Comparison of ENCODE assay signal across 10 mouse cellular contexts in genomic region chr6:23129201-23129600, GRCm38 (mm10). TPM values are rescaled to one million over a fixed set of nuclear protein-coding genes. Genes with fewer than 3 reads are reported as not detected.
A peak's percentile ranks its signal among the peaks of the same experiment; 100 is the strongest.
DNase-seq lines count a peak whose midpoint lies in the region; ATAC-seq lines count a peak whose summit lies in the region.
"Had no signal": no experiment of that assay in that cellular context is flagged by ENCODE, and none has a peak within 500 bp of the region (broad histone marks: within the 10 kb centered on the region; RNA-seq: fewer than 3 reads in every experiment).

No protein-coding gene starts in this region.

- no peaks in the 10 kb centered on the region for H3K36me3 ChIP-seq in heart, embryonic 12.5 days
- H3K36me3 ChIP-seq: neural tube, embryonic 12.5 days had no signal

- no peak for ATAC-seq in heart, embryonic 12.5 days (ENCODE audit: insufficient number of reproducible peaks, low FRiP score)

- peaks cover 3% of the 10 kb centered on the region; the same call in 1 of the 2 replicates for H3K4me1 ChIP-seq in heart, embryonic 12.5 days (replicated peaks)

- no peak overlapping the region for H3K4me2 ChIP-seq in heart, embryonic 12.5 days
- H3K4me2 ChIP-seq: neural tube, embryonic 12.5 days had no signal

- no peaks in the 10 kb centered on the region for H3K9me3 ChIP-seq in heart, embryonic 12.5 days (replicated peaks)
- H3K9me3 ChIP-seq: neural tube, embryonic 12.5 days had no signal

- DNase-seq in heart, adult 18-20 months: peak; percentile 49 to 71
- peak; percentile 1 for DNase-seq in right cerebral cortex, adult 18-20 months
- DNase-seq in right cerebral cortex, adult 2 months (ENCODE audit: low spot score in 2 of 2): no peak
- DNase-seq in kidney, postnatal 10 days: peak; percentile 11
- DNase-seq in skeletal muscle tissue, adult 2 months (ENCODE audit: low read depth, low spot score): peak; percentile 44
- no peak for DNase-seq in T-cell, adult 2 months (ENCODE audit: low spot score)
- DNase-seq in natural killer cell, adult 2 months (ENCODE audit: low spot score in 2 of 2): no peak

- no peaks in the 10 kb centered on the region for H3K27me3 ChIP-seq in heart, embryonic 12.5 days (replicated peaks)
- H3K27me3 ChIP-seq: neural tube, embryonic 12.5 days had no signal

- WGBS in heart, embryonic 12.5 days: 76% methylated on average over 4 of the region's 4 CpGs

- H3K27ac ChIP-seq in heart, embryonic 12.5 days (ENCODE audit: poor library complexity, severe bottlenecking): no peak overlapping the region
- H3K27ac ChIP-seq: macrophage; neural tube, embryonic 12.5 days had no signal

- H3K9ac ChIP-seq in heart, embryonic 12.5 days: no peak overlapping the region
- H3K9ac ChIP-seq: neural tube, embryonic 12.5 days had no signal

- no peak overlapping the region for H3K4me3 ChIP-seq in heart, embryonic 12.5 days
- H3K4me3 ChIP-seq: neural tube, embryonic 12.5 days had no signal

RNA-seq across cellular contexts. Expression of gene Aass, which starts 3.6 kb away (rescaled TPM):
- total RNA-seq in heart, adult 18-20 months (2021): under 1 TPM; 0.36 to 0.62 TPM
- 0.72 and 0.82 TPM in 2 replicates for polyA plus RNA-seq in heart, embryonic 12.5 days (2016; fragmentation: Nextera tagmentation; extraction: Ambion mirVana)
- polyA plus RNA-seq: macrophage had no signal

Comparison
In these comparisons a context has a peak if more than half of its experiments do, and no peak if none do; other contexts are left out.
1. DNase-seq: peak in heart, adult 18-20 months (2 of 2), right cerebral cortex, adult 18-20 months (single experiment), kidney, postnatal 10 days (single experiment) and skeletal muscle tissue, adult 2 months (single experiment); none in right cerebral cortex, adult 2 months (0 of 2), T-cell, adult 2 months (single experiment) and natural killer cell, adult 2 months (0 of 2).